Mouse (Mus musculus) E14TG2a.4 (cell line): ENCODE results near the gene Mbtps1.

Source experiments
- CTCF ChIP-seq: conservative IDR thresholded peaks from 2 replicates; pipeline ENCODE4 v1.5.1; 2014; ENCODE audit warnings: low read length
- NANOG ChIP-seq: IDR thresholded peaks from 2 replicates; pipeline ENCODE4 v1.6.1; 2014; ENCODE audit warnings: borderline replicate concordance, low read length, mixed read lengths

GRCm38 (mm10) chr8:119547019-119547691, 11.4 kb downstream of the Mbtps1 start:
- TF ChIP-seq CTCF (no peak), NANOG (no peak)
